Mouse (Mus musculus) lung, postnatal 0 days (tissue): ENCODE results near the gene Elp1.

Source experiments
- CTCF ChIP-seq: IDR thresholded peaks from 2 replicates; pipeline ENCODE4 v1.5.1; 2016; ENCODE audit warnings: antibody characterized with exemption, mild to moderate bottlenecking
- EP300 ChIP-seq: IDR thresholded peaks from 2 replicates; pipeline ENCODE4 v1.6.1; 2016; ENCODE audit warnings: antibody characterized with exemption, mild to moderate bottlenecking, control low read depth

DNA sequence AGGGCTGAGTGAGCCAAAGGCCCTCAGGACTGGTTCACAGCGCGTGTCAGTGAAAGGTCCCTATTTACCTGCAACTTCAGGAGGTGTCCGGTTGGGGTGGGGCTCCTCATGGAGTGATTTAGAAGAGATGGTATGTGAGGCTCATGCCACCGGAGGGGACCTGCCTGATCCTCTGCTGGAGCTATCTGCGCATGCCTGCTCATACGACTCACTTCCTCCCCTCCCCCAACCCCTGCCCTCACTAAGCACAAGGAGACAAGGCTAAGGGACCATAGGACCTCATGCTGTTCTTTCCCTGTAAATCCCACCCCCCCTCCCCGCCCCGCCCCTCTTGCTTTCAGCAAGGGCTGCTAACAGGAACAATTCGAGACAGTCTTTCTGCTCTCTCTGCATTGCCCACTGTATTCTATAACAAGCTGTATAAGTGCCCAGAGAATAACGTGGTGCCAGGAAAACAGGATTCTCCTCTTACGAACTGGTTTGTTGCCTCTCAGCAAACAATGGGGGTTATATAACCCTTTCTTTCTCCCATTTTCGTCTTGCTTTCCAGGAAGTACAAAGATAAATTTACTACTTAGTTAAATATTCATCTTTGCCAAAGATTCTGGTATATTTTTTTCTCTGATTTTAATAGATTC lies 43.9 kb upstream of the Elp1 start:
- TF ChIP-seq CTCF (no peak), EP300 (no peak)
